Mouse (Mus musculus) liver, adult 2 months (tissue): ENCODE data around the gene Caskin1. TPM values are rescaled to one million over a fixed set of nuclear protein-coding genes. Genes with fewer than 3 reads are reported as not detected.
A peak's percentile ranks its signal among the peaks of the same experiment; 100 is the strongest.
"Not testable (repeated sequence)": the region's sequence is repeated elsewhere in the genome, so short reads cannot be mapped to it uniquely, and the experiment has no call there.

Experiments used
- DNase-seq: peaks from one replicate; pipeline ENCODE4 v3.0.0-alpha.2; 2011; ENCODE audit warnings: low read depth, low spot score; ENCODE audit errors: extremely low read depth
- H3K27ac ChIP-seq: fragments of 200-500 bp; replicated peaks from 2 replicates; pipeline ENCODE4 v1.5.1; 2012; ENCODE audit warnings: low read depth, mild to moderate bottlenecking, control low read depth, inconsistent platforms, low read length; ENCODE audit not compliant: insufficient read depth
- H3K27me3 ChIP-seq: fragments of 200-500 bp; 2 replicates; pipeline ENCODE4 v1.6.1; 2012; ENCODE audit warnings: mild to moderate bottlenecking, moderate library complexity, low read length, inconsistent platforms; ENCODE audit not compliant: control insufficient read depth, insufficient read depth
- H3K36me3 ChIP-seq: fragments of 200-500 bp; 2 replicates; pipeline ENCODE4 v1.6.1; 2012; ENCODE audit warnings: low read length, inconsistent platforms; ENCODE audit not compliant: control insufficient read depth, insufficient read depth
- H3K4me1 ChIP-seq: fragments of 200-500 bp; 2 replicates; pipeline ENCODE4 v1.6.1; 2011; ENCODE audit warnings: low read length; ENCODE audit not compliant: control insufficient read depth, insufficient read depth
- H3K4me3 ChIP-seq: fragments of 200-500 bp; 2 replicates; pipeline ENCODE4 v1.5.1; 2011; ENCODE audit warnings: low read depth, mild to moderate bottlenecking, control low read depth, low read length, moderate library complexity; ENCODE audit not compliant: insufficient read depth
- H3K79me2 ChIP-seq: fragments of 200-500 bp; 2 replicates; pipeline ENCODE4 v1.6.1; 2012; ENCODE audit warnings: inconsistent platforms, mild to moderate bottlenecking, low read length, moderate library complexity; ENCODE audit not compliant: control insufficient read depth, insufficient read depth
- H3K9ac ChIP-seq: fragments of 200-500 bp; 2 replicates; pipeline ENCODE4 v1.6.1; 2012; ENCODE audit warnings: low read depth, mild to moderate bottlenecking, control low read depth, inconsistent platforms, low read length
- CTCF ChIP-seq: fragments of 200-500 bp; IDR thresholded peaks from 2 replicates; pipeline ENCODE4 v1.5.1; 2011; ENCODE audit warnings: low read depth, low read length, control low read depth
- POLR2A ChIP-seq: fragments of 200-500 bp; IDR thresholded peaks from 2 replicates; pipeline ENCODE4 v1.6.1; 2011; ENCODE audit warnings: low read length, control low read depth; ENCODE audit not compliant: insufficient read depth; ENCODE audit errors: extremely low read depth
- WGBS: fragments of 180-500 bp; shearing (Covaris S2); methylation state at CpG from one replicate; pipeline ENCODE4 v1.1.7; 2018; 5-methylcytosine and 5-hydroxymethylcytosine counted together
- polyA plus RNA-seq: library from polyadenylated mRNA; depleted of rRNA; stranded (reverse); fragments of >200 nt; gene quantifications from 2 replicates; pipeline ENCODE4 v1.2.3, GENCODE M21; 2012
- total RNA-seq: library from RNA; depleted of rRNA; stranded (reverse); fragments of >200 nt; gene quantifications from 2 replicates; pipeline ENCODE4 v1.2.3, GENCODE M21; 2014

Gene Caskin1
- total and polyA plus RNA-seq, 2 experiments: 0.18 TPM

DNA sequence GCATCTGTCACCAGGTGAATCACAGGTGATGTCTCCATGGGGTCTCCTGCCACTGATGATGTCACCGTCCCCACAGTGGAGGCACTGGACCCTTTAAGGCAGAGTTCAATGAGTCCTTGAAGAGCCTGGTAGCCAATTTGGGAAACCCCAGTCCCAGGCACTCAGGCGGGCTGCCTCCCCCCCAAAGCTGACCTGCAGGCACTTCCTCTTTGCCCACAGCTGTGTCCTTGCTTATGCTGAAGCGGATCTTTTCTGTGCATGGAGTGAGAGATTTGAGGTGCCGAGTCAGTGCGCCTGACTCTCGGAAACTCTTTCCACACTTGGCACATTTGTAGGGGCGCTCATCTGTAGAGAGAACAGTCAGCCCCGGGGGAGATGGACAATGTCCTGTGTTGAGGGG lies 41.8 kb upstream of the Caskin1 start:
- Histone ChIP-seq H3K27me3 (no peaks in the 10 kb centered on the region), H3K36me3 (peaks cover 9% of the 10 kb centered on the region; the same call in 1 of the 2 replicates), H3K4me3 (no peak overlapping the region), H3K27ac (no peak overlapping the region), H3K79me2 (no peaks in the 10 kb centered on the region; the same call in 1 of the 2 replicates), H3K4me1 (no peaks in the 10 kb centered on the region), H3K9ac (no peak overlapping the region)
- WGBS: 95% methylated on average over 8 of the region's 8 CpGs
- no peak for DNase-seq
- no peak for TF ChIP-seq CTCF
- no peak for TF ChIP-seq POLR2A

DNA sequence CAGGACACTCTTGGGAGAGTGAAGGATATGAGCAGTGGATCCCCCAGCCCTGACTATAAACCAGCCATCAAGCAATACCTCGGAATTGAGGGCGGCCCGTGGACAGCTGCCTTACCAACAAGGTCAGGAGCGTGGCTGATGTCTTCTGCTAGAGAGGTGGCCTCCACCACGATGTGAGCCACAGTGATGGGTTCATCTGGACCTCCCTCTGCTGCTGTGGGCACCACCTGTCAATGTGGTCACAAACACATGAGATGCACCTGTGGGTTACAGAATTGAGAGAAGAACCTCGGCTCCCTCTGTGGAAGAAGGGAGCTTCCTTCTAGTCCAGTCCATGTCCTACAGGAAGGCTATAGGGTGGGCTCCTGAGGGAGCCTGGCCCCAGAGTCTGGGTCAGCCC lies 38.9 kb upstream of the Caskin1 start:
- Histone ChIP-seq H3K27ac (no peak overlapping the region), H3K4me3 (no peak overlapping the region), H3K79me2 (no peaks in the 10 kb centered on the region; the same call in 1 of the 2 replicates), H3K9ac (no peak overlapping the region), H3K27me3 (no peaks in the 10 kb centered on the region), H3K36me3 (peaks cover 9% of the 10 kb centered on the region; the same call in 1 of the 2 replicates), H3K4me1 (no peaks in the 10 kb centered on the region; the same call in 1 of the 2 replicates)
- DNase-seq: no peak
- TF ChIP-seq POLR2A (no peak), CTCF (no peak)
- 93% methylated on average over 6 of the region's 6 CpGs for WGBS

DNA sequence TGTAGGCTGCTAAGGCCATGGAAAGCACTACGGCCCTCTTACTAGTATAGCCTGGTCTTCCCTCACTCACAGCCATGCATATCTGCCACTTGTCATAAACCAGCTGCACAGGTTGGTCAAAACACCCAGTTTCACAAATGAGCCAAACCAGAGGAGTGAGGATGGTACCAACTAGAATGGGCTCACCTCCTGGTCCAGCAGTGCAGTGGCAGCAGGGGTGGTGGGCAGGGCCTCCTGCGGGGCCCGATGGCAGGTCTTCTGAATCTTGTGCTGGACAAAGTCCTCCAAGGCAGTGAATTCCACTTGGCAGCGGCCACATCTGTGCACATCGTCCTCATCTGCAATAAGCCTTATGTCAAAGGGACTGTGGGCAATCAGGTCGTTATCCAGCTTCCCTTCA lies 37.2 kb upstream of the Caskin1 start:
- TF ChIP-seq POLR2A (no peak), CTCF (no peak)
- Histone ChIP-seq H3K27me3 (no peaks in the 10 kb centered on the region), H3K36me3 (peaks cover 9% of the 10 kb centered on the region; the same call in 1 of the 2 replicates), H3K4me1 (peaks cover 4% of the 10 kb centered on the region), H3K79me2 (no peaks in the 10 kb centered on the region; the same call in 1 of the 2 replicates), H3K9ac (no peak overlapping the region), H3K27ac (no peak overlapping the region), H3K4me3 (no peak overlapping the region)
- WGBS: 92% methylated on average over 6 of the region's 6 CpGs
- no peak for DNase-seq

DNA sequence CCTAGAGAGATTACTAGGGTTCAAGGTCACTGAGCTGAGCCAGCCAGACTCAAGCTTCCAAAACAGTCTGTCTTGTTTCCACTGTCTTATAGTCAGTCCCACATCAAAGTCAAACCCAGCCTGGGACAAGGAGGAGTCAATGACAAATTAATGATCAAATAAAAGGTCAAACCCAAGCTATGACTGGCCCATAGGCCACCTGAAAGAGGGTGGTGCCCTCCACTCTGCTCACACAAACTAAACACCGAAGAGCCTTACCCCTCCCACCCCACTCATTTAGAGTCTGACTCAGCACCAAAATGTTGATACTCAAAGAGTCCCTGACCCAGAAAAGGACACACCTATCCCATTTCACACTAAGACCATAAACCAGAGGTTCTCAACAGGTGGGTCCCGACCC lies 35.0 kb upstream of the Caskin1 start:
- Histone ChIP-seq H3K9ac (no peak overlapping the region), H3K4me3 (no peak overlapping the region), H3K27ac (no peak overlapping the region), H3K4me1 (peaks cover 4% of the 10 kb centered on the region), H3K36me3 (peaks cover 4% of the 10 kb centered on the region; the same call in 1 of the 2 replicates), H3K27me3 (no peaks in the 10 kb centered on the region), H3K79me2 (no peaks in the 10 kb centered on the region; the same call in 1 of the 2 replicates)
- TF ChIP-seq POLR2A: no peak
- no peak for TF ChIP-seq CTCF
- 52% methylated on average over 2 of the region's 2 CpGs for WGBS
- DNase-seq: no peak

DNA sequence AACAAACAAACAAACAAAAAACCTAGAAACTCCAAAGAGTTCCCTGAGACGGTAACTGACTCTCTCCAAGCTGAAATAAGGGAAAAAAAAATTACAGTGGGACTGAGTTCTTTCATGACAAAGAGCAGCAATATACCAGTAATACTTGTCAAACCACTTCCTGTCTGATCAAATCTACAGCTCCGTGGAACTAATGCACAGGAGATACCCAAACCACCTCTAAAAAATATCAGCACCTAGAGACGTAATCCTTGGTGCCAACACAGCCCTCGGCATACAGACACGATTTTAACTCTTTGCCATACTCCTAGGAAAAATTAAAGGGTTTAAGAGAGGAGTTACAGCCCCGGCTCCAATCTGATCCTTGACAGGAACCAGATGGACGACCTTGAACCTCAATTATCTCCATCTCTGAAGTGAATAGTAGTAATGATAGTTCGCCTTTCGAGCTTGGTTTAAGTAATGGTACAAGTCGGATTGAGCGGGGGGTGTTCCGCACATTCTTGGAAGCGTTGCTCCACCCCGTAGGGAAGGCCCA lies 34.1 kb upstream of the Caskin1 start:
- Histone ChIP-seq H3K9ac (peak overlapping the region; percentile 23; the same call in 1 of the 2 replicates), H3K79me2 (no peaks in the 10 kb centered on the region; the same call in 1 of the 2 replicates), H3K27me3 (no peaks in the 10 kb centered on the region), H3K4me3 (peak overlapping the region; percentile 63), H3K4me1 (peaks cover 4% of the 10 kb centered on the region), H3K36me3 (peaks cover 2% of the 10 kb centered on the region; the same call in 1 of the 2 replicates), H3K27ac (no peak overlapping the region; the same call in 1 of the 2 replicates)
- TF ChIP-seq POLR2A (no peak), CTCF (no peak)
- no peak for DNase-seq
- WGBS: 3% methylated on average over 14 of the region's 14 CpGs

DNA sequence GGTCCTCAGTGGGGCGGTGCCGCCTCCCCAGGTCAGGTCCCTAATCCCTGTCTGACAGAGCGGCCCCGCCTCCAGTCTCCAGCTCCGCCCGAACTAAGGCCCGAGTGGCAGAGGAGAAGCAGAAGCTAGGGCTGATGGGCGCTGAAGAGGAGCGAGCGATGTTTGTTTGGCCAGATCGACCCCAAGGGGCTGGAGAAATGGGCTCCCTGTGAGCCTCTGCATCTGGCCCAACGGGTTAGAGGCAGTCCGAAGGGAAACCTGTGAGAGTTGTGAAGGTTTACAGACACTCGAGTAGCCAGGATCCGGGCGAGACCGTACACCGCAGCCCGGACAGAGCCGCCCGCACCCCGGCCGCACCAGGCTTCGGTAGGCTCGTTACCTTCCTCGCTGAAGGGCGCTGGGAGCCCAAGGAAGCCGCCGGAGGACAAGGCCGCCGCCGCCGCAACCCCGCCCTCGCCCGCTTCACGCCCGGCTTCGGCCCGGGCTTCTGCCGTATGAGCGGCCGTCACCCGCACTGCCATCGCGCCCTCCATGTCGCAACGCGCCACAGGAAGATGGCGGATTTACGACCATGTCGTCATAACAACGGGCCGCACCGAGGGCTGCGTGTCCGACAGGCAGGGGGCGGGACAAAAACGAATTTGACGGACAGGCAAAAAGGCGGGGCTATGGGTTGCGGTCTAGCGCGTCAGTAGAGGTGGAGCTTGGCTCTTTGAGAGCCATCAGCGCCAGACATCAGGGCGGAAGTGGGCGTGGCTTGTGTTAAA lies 33.5 kb upstream of the Caskin1 start:
- WGBS: under 1% methylated on average over 67 of the region's 67 CpGs

DNA sequence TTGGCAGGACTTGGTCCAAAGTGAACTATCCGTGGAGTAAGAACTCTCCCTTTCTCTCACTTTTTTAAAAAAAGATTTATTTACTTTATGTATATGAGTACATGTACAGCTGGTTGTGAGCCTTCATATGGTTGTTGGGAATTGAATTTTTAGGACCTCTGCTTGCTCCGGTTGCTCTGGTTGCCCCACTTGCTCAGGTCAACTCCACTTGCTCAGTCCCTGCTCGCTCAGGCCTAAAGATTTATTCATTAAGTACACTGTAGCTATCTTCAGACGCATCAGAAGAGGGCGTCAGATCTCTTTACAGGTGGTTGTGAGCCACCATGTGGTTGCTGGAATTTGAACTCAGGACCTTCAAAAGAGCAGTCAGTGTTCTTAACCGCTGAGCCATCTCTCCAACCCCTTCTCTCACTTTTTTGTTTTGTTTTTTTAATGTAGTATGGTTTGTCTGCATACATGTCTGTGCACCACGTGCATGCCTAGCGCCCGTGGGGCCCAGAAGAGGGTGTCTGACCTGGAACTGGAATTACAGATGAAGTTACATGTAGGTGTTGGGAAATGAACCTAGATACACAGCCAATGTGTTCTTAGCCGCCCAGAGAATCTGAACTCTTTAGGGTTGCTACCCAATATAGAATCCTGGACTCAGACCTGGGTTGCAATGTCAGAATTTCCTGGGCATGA lies 32.7 kb upstream of the Caskin1 start:
- H3K79me2 ChIP-seq, H3K36me3 ChIP-seq, DNase-seq, H3K4me3 ChIP-seq, H3K4me1 ChIP-seq, H3K27me3 ChIP-seq: not testable (repeated sequence)
- Histone ChIP-seq H3K9ac (peak overlapping the region; percentile 29; the same call in 1 of the 2 replicates), H3K27ac (peak overlapping the region; percentile 42; the same call in 1 of the 2 replicates)
- 23% methylated on average over 10 of the region's 10 CpGs for WGBS

More for the DNA sequence above, 33.5 kb upstream of the Caskin1 start:
- TF ChIP-seq CTCF (no peak), POLR2A (peak; percentile 94)
- DNase-seq: peak; percentile 97
- Histone ChIP-seq H3K27me3 (no peaks in the 10 kb centered on the region), H3K9ac (peak overlapping the region; percentile 85), H3K4me3 (peak overlapping the region; percentile 63), H3K27ac (peak overlapping the region; percentile 86), H3K79me2 (no peaks in the 10 kb centered on the region; the same call in 1 of the 2 replicates), H3K4me1 (peaks cover 4% of the 10 kb centered on the region), H3K36me3 (peaks cover 2% of the 10 kb centered on the region; the same call in 1 of the 2 replicates)
